Mouse (Mus musculus) heart, embryonic 14.5 days (tissue): ENCODE data around the gene Rfx4. TPM values are rescaled to one million over a fixed set of nuclear protein-coding genes. Genes with fewer than 3 reads are reported as not detected.

Experiments
- ATAC-seq: fragments of 200-750 bp; cut with Nextera tagmentation; 2 replicates; pipeline ENCODE4 v1.8.0; 2017; ENCODE audit warnings: low read depth, moderate TSS enrichment; ENCODE audit not compliant: insufficient number of reproducible peaks, insufficient read depth, low FRiP score
- H3K27ac ChIP-seq, 2 experiments: fragments of 200-500 bp in 1 of 2; fragments of 300-500 bp in 1 of 2; sonication (generic) in 1 of 2; replicated peaks in 1 of 2; 2 replicates each; pipeline ENCODE4 v1.5.1; 2012 to 2014; ENCODE audit warnings: low read depth in 2 of 2, low read length in 2 of 2, control low read depth in 1 of 2, mild to moderate bottlenecking in 1 of 2, mixed read lengths in 1 of 2; ENCODE audit not compliant: control insufficient read depth in 1 of 2, insufficient read depth in 1 of 2
- H3K27me3 ChIP-seq: fragments of 300-500 bp; sonication (generic); 2 replicates; pipeline ENCODE4 v1.6.1; 2014; ENCODE audit warnings: mild to moderate bottlenecking, low read length, control low read depth; ENCODE audit not compliant: control insufficient read depth, insufficient read depth
- H3K36me3 ChIP-seq: fragments of 300-500 bp; sonication (generic); 2 replicates; pipeline ENCODE4 v1.6.1; 2014; ENCODE audit warnings: mild to moderate bottlenecking, control low read depth, low read length, mixed read lengths; ENCODE audit not compliant: control insufficient read depth, insufficient read depth
- H3K4me1 ChIP-seq, 2 experiments: fragments of 200-500 bp in 1 of 2; fragments of 300-500 bp in 1 of 2; sonication (generic) in 1 of 2; 2 replicates each; pipeline ENCODE4 v1.6.1; 2012 to 2014; ENCODE audit warnings: low read length in 2 of 2, control low read depth in 1 of 2, mixed read lengths in 1 of 2; ENCODE audit not compliant: control insufficient read depth in 2 of 2, insufficient read depth in 2 of 2
- H3K4me2 ChIP-seq: fragments of 300-500 bp; sonication (generic); 2 replicates; pipeline ENCODE4 v1.6.1; 2014; ENCODE audit warnings: mild to moderate bottlenecking, low read length
- H3K4me3 ChIP-seq, 2 experiments: fragments of 200-500 bp in 1 of 2; fragments of 300-500 bp in 1 of 2; sonication (generic) in 1 of 2; 2 replicates each; pipeline ENCODE4 v1.5.1; 2012 to 2014; ENCODE audit warnings: low read length in 2 of 2, mild to moderate bottlenecking in 2 of 2, control low read depth in 1 of 2, low read depth in 1 of 2, moderate library complexity in 1 of 2; ENCODE audit not compliant: control insufficient read depth in 1 of 2, insufficient read depth in 1 of 2
- H3K9ac ChIP-seq: fragments of 300-500 bp; sonication (generic); 2 replicates; pipeline ENCODE4 v1.6.1; 2014; ENCODE audit warnings: mild to moderate bottlenecking, low read length
- H3K9me3 ChIP-seq: fragments of 300-500 bp; sonication (generic); 2 replicates; pipeline ENCODE4 v1.6.1; 2016; ENCODE audit warnings: low read length, control low read depth; ENCODE audit not compliant: control insufficient read depth
- WGBS: fragments of 180-500 bp; shearing (Covaris S2); extraction: QIAGEN DNeasy Blood & Tissue Kit; methylation state at CpG from one replicate; pipeline ENCODE4 v1.1.7; 2014; 5-methylcytosine and 5-hydroxymethylcytosine counted together
- polyA plus RNA-seq: library from polyadenylated mRNA; unstranded; fragments of >200 nt; fragmentation: Nextera tagmentation; extraction: Ambion mirVana; gene quantifications from 2 replicates; pipeline ENCODE4 v1.2.1, GENCODE M21; 2014

The Rfx4 gene
- polyA plus RNA-seq, 1 experiment from 2014 or later = not detected

GRCm38 (mm10) chr10:84858806-84859496 is 103.1 kb downstream of the Rfx4 start:
- WGBS = 22% methylated on average over 14 of the region's 14 CpGs
- Histone ChIP-seq H3K27me3 (peaks cover 84% of the 10 kb centered on the region), H3K4me2 (peak overlapping the region; percentile 4; the same call in 1 of the 2 replicates)

DNA sequence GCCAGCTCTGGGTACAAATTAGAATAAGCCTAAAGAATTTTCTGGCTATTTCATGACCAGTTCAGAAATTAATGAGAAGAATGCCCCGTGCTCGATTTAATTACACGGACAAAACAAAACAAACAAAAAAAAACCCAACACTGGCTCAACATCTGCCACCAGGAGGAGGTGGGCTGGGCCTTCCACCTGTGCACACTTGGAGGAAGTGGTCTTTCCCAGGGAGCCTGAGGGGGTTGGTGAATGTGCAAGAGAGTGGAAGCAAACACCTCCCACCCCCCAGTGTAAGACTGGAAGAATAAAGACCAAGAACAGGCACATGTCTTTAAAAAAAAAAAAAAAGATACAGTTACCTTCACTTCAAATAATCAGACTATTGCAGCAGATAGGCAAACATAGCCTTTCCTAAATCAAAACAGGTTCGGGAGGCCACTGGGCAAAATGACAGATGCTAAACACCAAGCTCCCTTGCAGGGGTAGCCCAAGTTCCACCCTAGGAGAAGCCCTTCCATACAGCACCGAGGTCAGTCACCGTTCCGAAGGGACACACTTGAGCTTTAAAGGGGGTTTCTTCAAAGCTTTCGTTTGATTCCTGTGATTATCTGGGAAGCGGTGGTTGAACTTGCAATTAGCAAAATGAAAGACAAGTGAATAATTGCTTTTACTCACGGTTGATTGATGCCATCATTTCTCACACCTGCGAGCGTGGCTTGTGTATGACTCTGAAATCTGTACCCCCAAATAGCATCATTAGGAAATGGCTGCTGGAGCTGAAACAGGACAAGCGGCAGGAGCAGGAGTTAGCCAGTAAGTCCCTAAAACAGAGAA is 103.9 kb downstream of the Rfx4 start:
- Histone ChIP-seq H3K27ac (no peak overlapping the region), H3K9me3 (no peaks in the 10 kb centered on the region), H3K27me3 (peaks cover 81% of the 10 kb centered on the region), H3K4me1 (peaks cover 3 to 8% of the 10 kb centered on the region in 2 experiments; a peak in 2 of 4 replicates), H3K4me3 (no peak overlapping the region), H3K36me3 (no peaks in the 10 kb centered on the region), H3K4me2 (no peak overlapping the region), H3K9ac (no peak overlapping the region)
- WGBS = 62% methylated on average over 13 of the region's 13 CpGs
- ATAC-seq = no peak

More at GRCm38 (mm10) chr10:84858806-84859496, 103.1 kb downstream of the Rfx4 start:
- Histone ChIP-seq H3K9me3 (no peaks in the 10 kb centered on the region), H3K9ac (no peak overlapping the region), H3K4me3 (no peak overlapping the region), H3K36me3 (no peaks in the 10 kb centered on the region), H3K27ac (no peak overlapping the region), H3K4me1 (peaks cover 3 to 8% of the 10 kb centered on the region in 2 experiments; a peak in 2 of 4 replicates)
- no peak for ATAC-seq

GRCm38 (mm10) chr10:84863488-84863887 is 107.6 kb downstream of the Rfx4 start:
- WGBS = 82% methylated on average over 6 of the region's 6 CpGs
- Histone ChIP-seq H3K9ac (no peak overlapping the region), H3K36me3 (no peaks in the 10 kb centered on the region), H3K27ac (no peak overlapping the region), H3K27me3 (peaks cover 67% of the 10 kb centered on the region), H3K4me1 (peaks cover 0 to 3% of the 10 kb centered on the region in 2 experiments; a peak in 2 of 4 replicates), H3K4me3 (no peak overlapping the region), H3K4me2 (no peak overlapping the region), H3K9me3 (no peaks in the 10 kb centered on the region)
- ATAC-seq = no peak

GRCm38 (mm10) chr10:84867577-84867976 is 111.7 kb downstream of the Rfx4 start:
- Histone ChIP-seq H3K9me3 (no peaks in the 10 kb centered on the region), H3K27me3 (peaks cover 33% of the 10 kb centered on the region), H3K4me1 (no peaks in the 10 kb centered on the region), H3K27ac (no peak overlapping the region), H3K4me3 (no peak overlapping the region), H3K9ac (no peak overlapping the region), H3K4me2 (no peak overlapping the region), H3K36me3 (no peaks in the 10 kb centered on the region)
- no peak for ATAC-seq
- 76% methylated on average over 7 of the region's 7 CpGs for WGBS

DNA sequence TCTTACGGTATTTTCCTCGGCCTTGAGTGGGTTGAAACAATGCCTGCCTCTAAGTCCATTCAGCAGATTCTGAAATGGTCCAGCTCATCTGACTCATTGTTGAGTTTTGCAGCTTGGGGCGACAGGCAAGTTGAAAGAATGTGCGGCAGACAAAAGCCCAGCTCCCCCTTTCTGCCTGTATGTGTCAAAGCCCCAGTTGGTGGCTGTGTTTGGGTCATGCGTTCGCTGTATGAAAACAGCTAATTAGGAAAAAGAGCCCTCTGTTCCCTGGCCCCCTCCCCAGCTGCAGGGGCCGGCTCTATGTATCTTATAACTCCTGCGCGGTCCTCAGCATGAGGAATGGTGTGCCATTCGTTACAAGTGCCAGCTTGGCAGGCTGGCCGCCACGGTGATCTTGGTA is 115.4 kb downstream of the Rfx4 start:
- no peak overlapping the region for H3K4me2 ChIP-seq
- 81% methylated on average over 12 of the region's 12 CpGs for WGBS
- H3K27ac ChIP-seq = no peak overlapping the region
- H3K9me3 ChIP-seq = no peaks in the 10 kb centered on the region
- H3K4me3 ChIP-seq = no peak overlapping the region
- no peaks in the 10 kb centered on the region for H3K4me1 ChIP-seq
- no peak overlapping the region for H3K9ac ChIP-seq
- peaks cover 12% of the 10 kb centered on the region for H3K27me3 ChIP-seq
- no peak for ATAC-seq
- H3K36me3 ChIP-seq = no peaks in the 10 kb centered on the region

GRCm38 (mm10) chr10:84871921-84872320 is 116.1 kb downstream of the Rfx4 start:
- ATAC-seq = no peak
- Histone ChIP-seq H3K9me3 (no peaks in the 10 kb centered on the region), H3K27me3 (peaks cover 12% of the 10 kb centered on the region), H3K9ac (no peak overlapping the region), H3K36me3 (no peaks in the 10 kb centered on the region), H3K27ac (no peak overlapping the region), H3K4me2 (no peak overlapping the region), H3K4me3 (no peak overlapping the region), H3K4me1 (no peaks in the 10 kb centered on the region)
- WGBS = 75% methylated on average over 4 of the region's 4 CpGs

DNA sequence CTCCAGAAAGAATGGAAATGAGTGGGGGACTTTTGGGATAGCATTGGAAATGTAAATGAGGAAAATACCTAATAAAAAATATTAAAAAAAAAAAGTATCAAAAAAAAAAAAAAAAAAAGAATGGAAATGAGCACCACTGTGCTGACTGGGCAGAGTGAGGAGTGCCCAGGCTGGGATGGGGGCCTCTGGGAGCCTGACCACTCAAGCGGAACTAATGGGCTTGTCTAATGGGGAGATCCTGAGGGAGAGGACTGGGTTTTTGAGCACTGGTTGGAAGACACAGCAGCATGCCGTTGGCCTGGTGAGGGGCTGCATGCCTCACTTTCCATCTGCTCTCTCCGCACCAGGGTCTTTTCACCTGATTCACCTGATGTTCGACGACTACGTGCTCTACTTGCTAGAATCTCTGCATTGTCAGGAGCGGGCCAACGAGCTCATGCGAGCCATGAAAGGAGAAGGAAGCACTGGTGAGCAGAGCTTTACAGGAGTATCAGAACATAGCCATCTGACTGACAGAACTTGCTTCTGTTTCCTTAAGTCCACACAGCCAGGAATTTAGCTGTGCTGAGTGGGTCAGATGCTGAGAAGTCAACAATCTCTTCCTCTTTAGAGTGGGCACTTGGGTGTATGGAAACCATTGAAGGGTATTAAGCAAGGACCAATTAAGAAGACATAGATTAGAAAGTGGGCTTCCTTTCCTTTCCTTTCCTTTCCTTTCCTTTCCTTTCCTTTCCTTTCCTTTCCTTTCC is 124.1 kb downstream of the Rfx4 start:
- Histone ChIP-seq H3K36me3 (no peaks in the 10 kb centered on the region), H3K27me3 (no peaks in the 10 kb centered on the region), H3K4me1 (no peaks in the 10 kb centered on the region), H3K4me3 (no peak overlapping the region), H3K27ac (no peak overlapping the region), H3K4me2 (no peak overlapping the region), H3K9me3 (no peaks in the 10 kb centered on the region), H3K9ac (no peak overlapping the region)
- 67% methylated on average over 9 of the region's 9 CpGs for WGBS
- no peak for ATAC-seq
